Mouse (Mus musculus) gastrocnemius, adult 18-20 months (tissue): ENCODE data around the gene Pdzph1. TPM values are rescaled to one million over a fixed set of nuclear protein-coding genes. Genes with fewer than 3 reads are reported as not detected.

Experiments used
- DNase-seq: peaks from one replicate; pipeline ENCODE4 v3.0.0; 2021; ENCODE audit warnings: low spot score
- long read RNA-seq, 2 experiments: library from polyadenylated mRNA; stranded (forward); transcript quantifications; one replicate each; pipeline ENCODE4 v2.0.0; 2021
- total RNA-seq, 2 experiments: library from RNA; stranded (reverse); gene quantifications; 2 replicates each; pipeline ENCODE4 v1.2.3; 2021

The Pdzph1 gene
- not detected for total RNA-seq
- long read RNA-seq, experiment 1: 0 reads
- long read RNA-seq, experiment 2: 0 reads

- DNase-seq: no peak
Measured at GRCm38 (mm10) chr17:58991275-58991674, at the start of gene Pdzph1. Pdzph1 (minus strand) TSS chr17:58991375.

- no peak for DNase-seq
Measured at GRCm38 (mm10) chr17:59039754-59040153, 48.6 kb upstream of the Pdzph1 start.

DNA sequence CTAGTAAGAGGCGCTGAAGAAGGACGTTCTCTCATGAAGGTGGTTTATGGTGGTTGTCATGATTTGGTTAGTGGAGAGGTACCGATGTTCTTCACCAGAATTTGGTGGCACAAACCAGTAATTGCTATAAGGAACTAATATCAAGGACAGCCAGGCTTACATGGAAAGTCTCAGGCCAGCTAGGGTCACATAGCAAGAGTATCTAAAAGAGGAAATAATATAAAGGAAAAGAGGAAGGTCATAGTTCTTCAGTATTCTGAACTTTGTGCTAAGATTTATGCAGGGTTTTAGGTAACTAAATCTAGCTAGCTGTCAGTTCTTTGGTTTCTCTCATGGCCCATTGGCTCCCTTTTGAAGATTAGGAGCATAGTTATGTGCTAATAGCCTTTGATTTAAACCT is 42.3 kb upstream of the Pdzph1 start:
- DNase-seq: no peak

- no peak for DNase-seq
Measured at GRCm38 (mm10) chr17:59026336-59026735, 35.2 kb upstream of the Pdzph1 start.

GRCm38 (mm10) chr17:59024502-59024901 is 33.3 kb upstream of the Pdzph1 start:
- DNase-seq: no peak

- no peak for DNase-seq
Measured at GRCm38 (mm10) chr17:59023971-59024370, 32.8 kb upstream of the Pdzph1 start.

DNA sequence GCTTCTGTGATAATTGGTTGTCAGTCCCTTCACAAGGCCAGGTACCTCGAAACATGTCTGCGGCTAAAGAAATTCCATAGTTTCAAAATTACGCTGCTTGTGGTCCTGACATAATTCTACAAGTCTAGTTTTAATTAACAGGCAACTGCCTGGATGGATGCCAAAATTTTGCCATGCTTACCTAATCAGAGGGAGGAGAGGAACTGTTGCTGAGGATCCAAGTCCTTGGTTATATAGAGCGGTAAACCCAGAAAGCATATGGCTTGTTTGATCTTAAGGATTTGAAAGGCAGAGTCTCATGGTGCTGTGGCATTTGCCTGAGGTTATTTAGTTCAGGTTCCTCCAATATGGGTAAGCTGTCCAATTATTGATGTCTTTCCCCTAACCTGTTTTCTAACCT is 27.5 kb upstream of the Pdzph1 start:
- DNase-seq: no peak

DNA sequence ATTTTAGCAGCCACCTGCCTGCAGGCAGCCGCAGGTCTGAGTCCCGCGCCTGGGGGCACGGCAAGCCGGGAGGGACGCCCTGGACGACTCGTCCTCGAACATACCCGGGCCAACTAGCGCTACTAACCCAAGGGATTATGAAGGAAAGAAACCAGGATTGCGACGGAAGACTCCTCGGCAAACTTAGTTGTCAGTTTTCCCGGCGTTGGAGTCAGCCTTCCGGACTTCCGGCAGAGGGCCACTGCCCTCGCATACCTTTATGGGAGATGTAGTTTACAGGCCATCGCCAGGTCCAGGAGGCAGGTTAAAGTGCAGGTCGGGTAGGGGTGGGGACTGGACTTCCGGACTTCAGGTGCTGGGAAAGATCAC is 21.9 kb upstream of the Pdzph1 start, which contains the start of gene Nudt12:
Nudt12 (minus strand) TSS at position 282 of the 369 bp plus-strand sequence.
- peak; percentile 80 for DNase-seq

- DNase-seq: no peak
Measured at GRCm38 (mm10) chr17:59012421-59013090, 21.4 kb upstream of the Pdzph1 start.

- DNase-seq: no peak
Measured at GRCm38 (mm10) chr17:59011546-59012307, 20.6 kb upstream of the Pdzph1 start.

DNA sequence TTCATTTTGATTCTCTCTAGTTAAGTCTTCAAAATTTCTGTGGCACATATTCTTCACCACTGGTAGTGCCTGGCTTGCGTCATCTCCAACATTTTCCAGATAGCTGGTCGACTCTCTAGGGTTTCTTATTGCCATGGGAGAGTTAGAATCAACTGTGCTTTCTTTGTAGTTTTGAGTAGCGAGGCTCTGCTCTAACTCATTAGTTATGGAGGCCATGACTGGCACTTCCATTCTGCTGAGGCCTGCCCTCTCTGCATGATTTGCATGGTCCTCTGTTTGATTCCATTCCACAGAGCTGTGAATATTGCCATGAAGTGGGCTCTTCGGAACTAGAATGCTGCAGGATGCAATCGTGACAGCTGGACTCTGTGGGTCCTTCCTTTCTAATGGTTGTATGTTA is 17.9 kb downstream of the Pdzph1 start:
- no peak for DNase-seq

DNA sequence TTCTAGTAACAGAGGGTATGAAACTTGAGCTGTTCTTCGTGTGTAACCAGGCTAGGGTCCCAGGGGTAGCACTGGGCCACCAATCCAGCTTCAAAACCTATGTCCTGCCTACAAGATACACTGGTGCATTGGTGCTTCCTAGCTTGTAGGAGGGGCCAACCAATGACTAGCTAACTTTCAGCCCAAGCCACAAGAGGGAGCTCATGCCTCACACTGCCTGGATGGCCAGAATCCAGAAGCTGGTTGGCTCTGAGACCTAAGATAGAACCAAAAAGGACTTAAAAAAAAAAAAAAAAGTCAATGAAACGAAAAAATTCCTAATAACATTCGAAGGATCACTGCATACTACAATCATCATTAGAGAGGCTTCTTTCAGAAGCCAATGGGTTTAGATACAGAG is 31.3 kb downstream of the Pdzph1 start:
- no peak for DNase-seq

DNA sequence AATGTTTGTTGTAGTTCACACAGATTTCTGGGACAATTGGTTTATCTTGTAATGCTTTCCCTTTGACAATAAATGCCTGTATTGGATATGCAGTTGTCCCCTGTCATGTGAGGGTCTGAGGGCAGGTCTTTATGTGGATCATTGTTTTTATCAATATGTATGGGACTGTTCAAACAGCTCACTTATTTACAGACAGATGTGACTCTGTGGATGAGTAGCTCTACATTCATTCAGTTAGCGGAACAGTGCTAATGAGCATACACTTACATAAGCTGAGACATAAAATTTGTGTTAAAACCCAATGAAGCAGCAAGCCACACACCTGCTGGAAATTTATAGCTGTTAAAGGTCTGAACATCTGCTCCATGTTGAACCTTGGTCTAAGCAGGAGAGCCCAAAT is 34.1 kb downstream of the Pdzph1 start:
- DNase-seq: no peak

DNA sequence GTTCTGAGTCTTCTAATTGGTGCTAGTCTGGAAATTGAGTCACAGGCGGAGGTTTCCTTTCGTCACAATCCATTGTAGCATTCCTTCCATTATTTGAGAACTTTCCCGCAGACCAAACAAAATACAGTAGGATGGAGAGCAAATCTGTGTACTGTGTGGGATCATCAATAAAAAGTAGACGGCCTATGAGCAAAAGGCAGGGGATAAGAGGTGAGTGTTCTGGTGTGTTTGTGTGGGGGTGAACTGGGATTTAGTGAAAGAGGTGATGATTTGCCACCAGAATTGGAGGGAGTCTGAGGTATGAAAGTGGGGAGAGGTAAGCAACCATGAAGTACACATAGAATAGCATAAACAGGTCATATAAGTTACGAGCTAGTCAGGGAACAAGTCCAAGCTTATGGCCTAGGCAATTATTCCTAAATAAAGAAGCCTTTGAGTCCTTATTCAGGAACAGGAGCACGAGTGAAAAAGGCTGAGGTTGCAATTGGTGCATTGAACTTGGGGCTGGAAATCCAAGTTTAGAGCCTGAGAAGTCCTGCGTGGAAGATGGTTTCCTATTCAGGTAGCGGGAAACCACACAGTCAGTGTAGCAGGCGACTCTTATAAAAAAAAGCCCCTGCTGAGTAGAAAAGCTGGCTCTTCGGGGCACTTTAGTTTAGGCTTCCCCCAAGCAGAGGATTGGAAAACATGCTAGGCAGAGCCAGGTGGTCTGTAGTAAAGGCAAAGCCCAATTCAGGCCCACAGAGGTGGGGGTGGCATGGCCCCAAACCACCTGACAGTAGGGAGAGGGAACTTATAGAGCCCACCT is 48.0 kb downstream of the Pdzph1 start:
- no peak for DNase-seq

- no peak for DNase-seq
Measured at GRCm38 (mm10) chr17:58938598-58938997, 52.6 kb downstream of the Pdzph1 start.

GRCm38 (mm10) chr17:58937533-58937932 is 53.6 kb downstream of the Pdzph1 start:
- DNase-seq: no peak

DNA sequence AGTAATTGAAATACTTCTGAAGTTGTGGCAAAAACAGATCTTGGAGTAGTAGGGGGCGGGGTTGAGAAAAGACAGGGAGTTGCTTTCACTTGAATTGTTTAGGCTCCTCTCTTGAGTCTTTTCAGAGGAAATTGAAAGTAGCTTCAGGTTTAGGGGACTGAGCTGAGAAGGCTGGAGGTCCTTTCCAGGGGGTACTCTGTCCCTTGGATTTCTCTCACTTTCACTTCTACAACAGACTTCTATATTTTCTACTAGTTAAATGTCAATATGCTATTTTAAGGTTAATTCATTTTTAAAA is 58.2 kb downstream of the Pdzph1 start:
- no peak for DNase-seq

GRCm38 (mm10) chr17:58932279-58932982 is 58.7 kb downstream of the Pdzph1 start:
- no peak for DNase-seq

- no peak for DNase-seq
Measured at GRCm38 (mm10) chr17:58924754-58925546, 66.2 kb downstream of the Pdzph1 start.

DNA sequence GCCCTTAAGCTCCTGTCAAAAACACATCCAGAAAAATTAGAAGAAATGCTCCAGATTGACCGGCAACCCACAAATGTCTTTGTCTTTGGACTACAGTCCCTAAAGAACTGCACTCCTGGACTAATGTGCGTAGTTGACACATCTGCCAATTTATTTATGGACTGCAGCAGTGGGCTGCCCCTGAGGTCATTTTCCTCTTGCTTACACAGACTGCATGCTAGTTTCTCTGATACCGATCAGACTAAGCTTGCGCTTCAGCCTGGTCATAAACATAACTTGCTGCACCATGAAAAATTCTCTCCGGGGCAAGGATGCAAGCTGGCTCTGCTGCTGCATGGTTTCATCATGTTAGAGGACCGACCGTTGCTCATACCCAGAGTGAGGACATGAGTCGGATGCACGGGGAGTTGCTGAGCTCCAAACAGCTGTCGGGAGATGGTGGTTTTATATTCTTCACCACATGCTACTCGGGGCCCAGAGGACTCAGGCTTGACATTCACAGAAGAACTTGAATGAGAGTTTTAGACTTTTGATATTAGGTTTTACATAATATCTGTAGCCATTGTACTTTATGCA is 67.2 kb downstream of the Pdzph1 start:
- no peak for DNase-seq
